Mouse (Mus musculus) erythroblast, adult 5-6 weeks (primary cell): ENCODE results near the gene Ier3. TPM values are rescaled to one million over a fixed set of nuclear protein-coding genes. Genes with fewer than 3 reads are reported as not detected.

Experiments
- ATAC-seq: replicated peaks from 2 replicates; pipeline ENCODE4 v1.8.0; 2016; ENCODE audit warnings: moderate number of reproducible peaks, mild to moderate bottlenecking, moderate TSS enrichment, inconsistent platforms; ENCODE audit not compliant: poor library complexity, low FRiP score, severe bottlenecking
- total RNA-seq, 2 experiments: library from RNA; stranded (forward) in 1 of 2; stranded (reverse) in 1 of 2; fragments of 150-400 nt in 1 of 2; fragments of 200-764, 138-1000 nt in 1 of 2; gene quantifications; 2 replicates each; pipeline versions ENCODE4 v1.2.3 to v1.2.4; 2015 to 2017; ENCODE audit warnings: low replicate concordance in 2 of 2

The Ier3 gene
- total RNA-seq, 2 experiments from 2014 or later, result 8.0 to 11.9 TPM

DNA sequence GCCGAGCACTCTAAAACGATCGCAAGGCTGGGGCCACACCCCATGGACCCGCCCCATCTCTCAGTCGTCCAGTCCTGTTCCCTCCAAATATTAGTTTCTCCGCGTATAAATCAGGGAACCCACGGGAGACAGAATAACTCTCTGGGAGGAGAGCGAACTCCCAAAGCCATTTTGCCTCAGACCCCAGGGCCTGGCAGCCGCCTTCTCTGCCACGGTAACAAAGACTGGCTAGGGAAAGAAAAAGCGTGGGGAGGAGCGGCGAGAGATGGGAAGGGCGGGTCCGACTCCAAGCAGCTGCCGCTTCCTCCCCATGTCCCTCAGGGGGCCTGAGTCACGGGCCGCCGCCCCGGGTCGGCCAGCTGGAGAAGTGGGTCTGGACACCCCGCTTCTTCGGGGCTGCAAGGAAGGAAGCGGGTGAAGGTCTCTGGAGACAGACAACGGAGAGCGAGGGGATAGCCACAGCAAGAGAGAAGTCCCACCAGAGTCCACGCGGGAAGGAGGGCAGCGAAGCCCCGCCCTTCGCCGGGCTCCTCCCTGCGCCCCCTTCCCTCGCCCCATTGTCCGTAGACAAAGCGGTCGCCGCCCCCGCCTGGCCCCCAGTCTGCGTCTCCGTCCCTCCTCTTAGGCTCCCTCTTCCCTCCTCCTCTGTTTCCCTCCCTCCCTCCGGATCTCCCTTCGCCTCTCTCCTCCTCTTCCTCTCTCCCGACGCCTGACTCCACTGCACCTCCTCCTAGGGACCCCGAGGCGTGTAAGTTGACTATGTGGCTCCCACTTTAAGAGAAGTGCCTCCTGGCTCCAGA is 44.2 kb downstream of the Ier3 start, which contains the start of gene Ppp1r18:
Ppp1r18 (plus strand) TSS at position 113 of the 800 bp plus-strand sequence.
- ATAC-seq, result no peak

GRCm38 (mm10) chr17:35866281-35866831 is 44.9 kb downstream of the Ier3 start:
- no peak for ATAC-seq

DNA sequence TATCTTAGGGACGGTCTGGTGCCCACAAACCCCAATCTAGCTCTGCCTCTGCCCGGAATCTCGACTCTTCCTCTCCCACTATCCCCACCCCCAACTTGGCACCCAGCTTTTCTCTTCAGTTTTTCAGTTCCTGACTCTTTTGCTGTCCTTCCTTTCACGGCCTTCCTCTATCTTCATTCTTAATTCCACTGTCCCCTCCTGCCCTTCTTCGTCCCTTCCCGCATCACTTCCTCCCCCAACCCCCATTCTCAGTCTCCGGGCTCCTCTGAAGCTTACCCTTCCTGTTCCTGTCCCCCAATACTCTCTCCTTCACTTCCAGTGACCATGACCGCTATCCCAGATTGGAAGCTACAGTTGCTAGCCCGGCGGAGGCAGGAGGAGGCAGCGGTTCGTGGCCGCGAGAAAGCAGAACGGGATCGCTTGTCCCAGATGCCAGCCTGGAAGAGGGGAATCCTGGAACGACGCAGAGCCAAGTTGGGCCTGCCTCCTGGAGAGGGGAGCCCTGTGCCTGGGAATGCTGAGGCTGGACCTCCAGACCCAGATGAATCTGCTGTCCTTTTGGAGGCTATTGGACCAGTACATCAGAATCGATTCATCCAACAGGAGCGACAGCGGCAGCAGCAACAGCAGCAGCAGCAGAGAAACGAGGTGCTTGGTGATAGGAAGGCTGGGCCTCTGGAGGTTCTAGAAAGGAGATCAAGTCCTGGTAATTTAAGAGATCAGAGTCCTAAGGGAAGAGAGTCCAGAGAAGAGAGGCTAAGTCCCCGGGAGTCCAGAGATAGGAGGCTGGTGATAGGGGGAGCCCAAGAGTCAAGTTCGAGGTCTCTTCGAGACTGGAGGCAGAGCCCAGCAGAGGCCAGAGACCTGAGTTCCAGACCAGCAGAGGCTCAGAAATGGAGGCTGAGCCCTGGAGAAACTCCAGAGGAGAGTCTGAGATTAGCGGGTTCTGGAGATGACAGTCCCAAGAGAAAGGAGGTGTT is 45.7 kb downstream of the Ier3 start:
- ATAC-seq, result 0 out of 2 replicates have a peak, but pooled peaks have one; percentile 36

DNA sequence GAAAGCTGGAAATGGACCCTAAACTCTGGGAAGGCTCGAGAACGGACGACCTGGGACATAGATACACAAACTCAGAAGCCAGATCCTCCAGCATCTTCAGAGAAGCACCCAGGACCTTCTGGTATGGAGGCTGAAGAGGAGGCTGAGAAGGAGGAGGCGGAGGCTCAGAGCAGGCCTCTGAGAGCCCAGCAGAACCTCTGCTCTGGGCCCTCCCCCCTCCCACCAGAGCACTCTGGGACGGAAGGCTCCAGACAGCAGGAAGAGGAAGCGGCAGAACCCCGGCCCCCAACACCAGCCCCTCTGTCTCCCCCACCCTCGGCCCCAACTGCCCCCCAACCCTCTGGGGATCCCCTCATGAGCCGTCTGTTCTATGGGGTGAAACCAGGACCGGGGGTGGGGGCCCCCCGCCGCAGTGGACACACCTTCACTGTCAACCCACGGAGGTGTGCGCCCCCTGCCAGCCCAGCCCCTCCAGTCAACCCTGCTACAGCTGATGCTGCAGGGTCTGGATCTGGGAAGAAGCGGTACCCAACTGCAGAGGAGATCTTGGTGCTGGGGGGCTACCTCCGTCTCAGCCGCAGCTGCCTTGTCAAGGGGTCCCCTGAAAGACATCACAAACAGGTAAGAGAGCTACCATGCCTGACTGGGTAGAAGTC is 46.8 kb downstream of the Ier3 start:
- ATAC-seq, result no peak

- no peak for ATAC-seq
Observed at GRCm38 (mm10) chr17:35868961-35869345, 47.5 kb downstream of the Ier3 start.

DNA sequence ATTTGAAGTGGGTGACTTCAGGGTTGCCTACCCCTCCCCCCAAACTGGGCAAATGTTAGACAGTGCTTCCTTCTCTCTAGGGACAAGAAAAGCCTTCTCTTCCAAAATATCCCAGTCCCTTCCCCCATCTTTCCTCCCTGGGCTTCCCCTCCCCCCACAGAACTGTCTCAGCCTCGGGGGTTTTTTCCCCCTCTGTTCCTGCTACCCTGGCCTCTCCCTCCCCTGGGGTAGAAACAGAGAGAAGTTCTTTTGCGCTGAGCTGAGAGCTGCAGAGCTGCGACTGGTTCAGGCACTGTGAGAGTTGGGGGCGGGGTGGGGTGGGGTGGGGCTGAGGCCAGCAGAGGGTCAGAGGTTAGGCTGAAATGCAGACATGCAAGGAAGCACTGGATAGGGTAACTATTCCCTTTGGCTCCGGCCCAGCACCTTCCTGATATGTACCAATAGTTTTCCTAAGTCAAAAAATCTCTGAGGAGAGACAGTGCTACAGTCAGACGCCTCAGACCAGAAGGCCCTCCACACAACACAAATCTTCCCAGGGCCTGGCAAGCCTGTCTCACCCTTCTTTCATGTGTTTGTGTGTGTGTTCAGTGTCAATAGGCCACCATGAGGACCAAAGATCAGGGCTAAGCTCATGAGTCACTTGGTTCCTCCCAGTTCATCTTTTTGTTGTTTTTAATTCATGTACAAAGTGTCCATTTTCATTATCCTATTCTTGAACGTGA is 48.0 kb downstream of the Ier3 start:
- ATAC-seq, result no peak

GRCm38 (mm10) chr17:35870151-35870883 is 48.8 kb downstream of the Ier3 start:
- no peak for ATAC-seq

- ATAC-seq, result no peak
Observed at GRCm38 (mm10) chr17:35870884-35871696, 49.6 kb downstream of the Ier3 start.

Other genes with a start within 250 kb of the Ier3 start
- gene Sfta2, start 220.1 kb upstream of the Ier3 start, total RNA-seq (2015; ENCODE audit: low replicate concordance), result not detected in 2 replicates
- not detected in 2 replicates for gene Sfta2, start 220.1 kb upstream of the Ier3 start, total RNA-seq (2017; ENCODE audit: low replicate concordance)
- not detected in 2 replicates for gene Gm9573, start 195.0 kb upstream of the Ier3 start, total RNA-seq (2015; ENCODE audit: low replicate concordance)
- gene Gm9573, start 195.0 kb upstream of the Ier3 start, total RNA-seq (2017; ENCODE audit: low replicate concordance), result not detected in 2 replicates
- not detected in 2 replicates for gene Mucl3, start 178.0 kb upstream of the Ier3 start, total RNA-seq (2015; ENCODE audit: low replicate concordance)
- 0.17 TPM in 1 of 2 replicates, not detected in the other for gene Mucl3, start 178.0 kb upstream of the Ier3 start, total RNA-seq (2017; ENCODE audit: low replicate concordance)
- gene Vars2, start 154.1 kb upstream of the Ier3 start, total RNA-seq (2015; ENCODE audit: low replicate concordance), result 1.9 and 2.9 TPM in 2 replicates
- 2.1 and 11.0 TPM in 2 replicates for gene Vars2, start 154.1 kb upstream of the Ier3 start, total RNA-seq (2017; ENCODE audit: low replicate concordance)
- gene Gtf2h4, start 147.9 kb upstream of the Ier3 start, total RNA-seq (2015; ENCODE audit: low replicate concordance), result 3.3 and 5.6 TPM in 2 replicates
- gene Gtf2h4, start 147.9 kb upstream of the Ier3 start, total RNA-seq (2017; ENCODE audit: low replicate concordance), result 2.6 and 9.8 TPM in 2 replicates
- 0.21 TPM in 1 of 2 replicates, not detected in the other for gene Ddr1, start 117.1 kb upstream of the Ier3 start, total RNA-seq (2015; ENCODE audit: low replicate concordance)
- not detected in 2 replicates for gene Ddr1, start 117.1 kb upstream of the Ier3 start, total RNA-seq (2017; ENCODE audit: low replicate concordance)
- 20.9 and 37.8 TPM in 2 replicates for gene Flot1, start 1.5 kb downstream of the Ier3 start, total RNA-seq (2015; ENCODE audit: low replicate concordance)
- gene Flot1, start 1.5 kb downstream of the Ier3 start, total RNA-seq (2017; ENCODE audit: low replicate concordance), result 26.1 and 57.7 TPM in 2 replicates
- 243 and 249 TPM in 2 replicates for gene Tubb5, start 16.6 kb downstream of the Ier3 start, total RNA-seq (2015; ENCODE audit: low replicate concordance)
- gene Tubb5, start 16.6 kb downstream of the Ier3 start, total RNA-seq (2017; ENCODE audit: low replicate concordance), result 216 and 335 TPM in 2 replicates
- gene Mdc1, start 19.8 kb downstream of the Ier3 start, total RNA-seq (2015; ENCODE audit: low replicate concordance), result 20.4 and 30.9 TPM in 2 replicates
- gene Mdc1, start 19.8 kb downstream of the Ier3 start, total RNA-seq (2017; ENCODE audit: low replicate concordance), result 12.4 and 16.4 TPM in 2 replicates
- gene Nrm, start 39.6 kb downstream of the Ier3 start, total RNA-seq (2015; ENCODE audit: low replicate concordance), result 12.9 and 15.0 TPM in 2 replicates
- 3.2 and 20.0 TPM in 2 replicates for gene Nrm, start 39.6 kb downstream of the Ier3 start, total RNA-seq (2017; ENCODE audit: low replicate concordance)
- gene Ppp1r18, start 43.9 kb downstream of the Ier3 start, total RNA-seq (2015; ENCODE audit: low replicate concordance), result 22.5 and 37.0 TPM in 2 replicates
- 10.3 and 13.4 TPM in 2 replicates for gene Ppp1r18, start 43.9 kb downstream of the Ier3 start, total RNA-seq (2017; ENCODE audit: low replicate concordance)
- gene Dhx16, start 58.1 kb downstream of the Ier3 start, total RNA-seq (2015; ENCODE audit: low replicate concordance), result 38.6 and 56.0 TPM in 2 replicates
- gene Dhx16, start 58.1 kb downstream of the Ier3 start, total RNA-seq (2017; ENCODE audit: low replicate concordance), result 30.8 and 38.9 TPM in 2 replicates
- gene 2310061I04Rik, start 75.7 kb downstream of the Ier3 start, total RNA-seq (2015; ENCODE audit: low replicate concordance), result 17.1 and 21.5 TPM in 2 replicates
- 3.9 TPM in 1 of 2 replicates, not detected in the other for gene 2310061I04Rik, start 75.7 kb downstream of the Ier3 start, total RNA-seq (2017; ENCODE audit: low replicate concordance)
- gene Atat1, start 88.4 kb downstream of the Ier3 start, total RNA-seq (2015; ENCODE audit: low replicate concordance), result 2.3 TPM in 1 of 2 replicates, not detected in the other
- gene Atat1, start 88.4 kb downstream of the Ier3 start, total RNA-seq (2017; ENCODE audit: low replicate concordance), result 0.56 and 7.1 TPM in 2 replicates
- 7.7 and 32.6 TPM in 2 replicates for gene Mrps18b, start 94.7 kb downstream of the Ier3 start, total RNA-seq (2015; ENCODE audit: low replicate concordance)
- 7.4 and 18.9 TPM in 2 replicates for gene Mrps18b, start 94.7 kb downstream of the Ier3 start, total RNA-seq (2017; ENCODE audit: low replicate concordance)
- gene Ppp1r10, start 94.8 kb downstream of the Ier3 start, total RNA-seq (2015; ENCODE audit: low replicate concordance), result 91.1 and 91.3 TPM in 2 replicates
- 84.8 and 104 TPM in 2 replicates for gene Ppp1r10, start 94.8 kb downstream of the Ier3 start, total RNA-seq (2017; ENCODE audit: low replicate concordance)
- 13.0 and 13.6 TPM in 2 replicates for gene Abcf1, start 148.1 kb downstream of the Ier3 start, total RNA-seq (2015; ENCODE audit: low replicate concordance)
- gene Abcf1, start 148.1 kb downstream of the Ier3 start, total RNA-seq (2017; ENCODE audit: low replicate concordance), result 33.9 and 71.4 TPM in 2 replicates
- gene Gnl1, start 158.2 kb downstream of the Ier3 start, total RNA-seq (2015; ENCODE audit: low replicate concordance), result 1.5 and 3.3 TPM in 2 replicates
- gene Gnl1, start 158.2 kb downstream of the Ier3 start, total RNA-seq (2017; ENCODE audit: low replicate concordance), result 2.0 and 4.3 TPM in 2 replicates
- gene Prr3, start 158.6 kb downstream of the Ier3 start, total RNA-seq (2015; ENCODE audit: low replicate concordance), result 2.3 TPM in 1 of 2 replicates, not detected in the other
- gene Prr3, start 158.6 kb downstream of the Ier3 start, total RNA-seq (2017; ENCODE audit: low replicate concordance), result 3.0 and 5.4 TPM in 2 replicates
- gene H2-T24, start 198.9 kb downstream of the Ier3 start, total RNA-seq (2015; ENCODE audit: low replicate concordance), result 161 and 177 TPM in 2 replicates
- 587 and 609 TPM in 2 replicates for gene H2-T24, start 198.9 kb downstream of the Ier3 start, total RNA-seq (2017; ENCODE audit: low replicate concordance)
- gene H2-T23, start 211.2 kb downstream of the Ier3 start, total RNA-seq (2015; ENCODE audit: low replicate concordance), result 249 and 264 TPM in 2 replicates
- gene H2-T23, start 211.2 kb downstream of the Ier3 start, total RNA-seq (2017; ENCODE audit: low replicate concordance), result 271 and 275 TPM in 2 replicates
- gene H2-T22, start 221.1 kb downstream of the Ier3 start, total RNA-seq (2015; ENCODE audit: low replicate concordance), result 10.4 and 21.5 TPM in 2 replicates
- 12.8 and 20.4 TPM in 2 replicates for gene H2-T22, start 221.1 kb downstream of the Ier3 start, total RNA-seq (2017; ENCODE audit: low replicate concordance)
- not detected in 2 replicates for gene Gm6034, start 221.3 kb downstream of the Ier3 start, total RNA-seq (2015; ENCODE audit: low replicate concordance)
- gene Gm6034, start 221.3 kb downstream of the Ier3 start, total RNA-seq (2017; ENCODE audit: low replicate concordance), result not detected in 2 replicates
- gene Gm11127, start 236.7 kb downstream of the Ier3 start, total RNA-seq (2015; ENCODE audit: low replicate concordance), result not detected in 2 replicates
- gene Gm11127, start 236.7 kb downstream of the Ier3 start, total RNA-seq (2017; ENCODE audit: low replicate concordance), result not detected in 2 replicates